Mouse (Mus musculus) CH12.LX (cell line): ENCODE results near the gene C5ar1. TPM values are rescaled to one million over a fixed set of nuclear protein-coding genes. Genes with fewer than 3 reads are reported as not detected.

Experiments
- DNase-seq: peaks from one replicate; pipeline ENCODE4 v3.0.0-alpha.2; 2013; ENCODE audit errors: extremely low read depth
- H3K27ac ChIP-seq: 2 replicates; pipeline ENCODE4 v1.5.1; 2012; ENCODE audit warnings: low read depth, mild to moderate bottlenecking, control low read depth, moderate library complexity; ENCODE audit not compliant: insufficient read depth
- H3K27me3 ChIP-seq: replicated peaks from 2 replicates; pipeline ENCODE3; 2012; ENCODE audit warnings: inconsistent platforms
- H3K36me3 ChIP-seq, 2 experiments: replicated peaks in 1 of 2; 2 replicates each; pipeline versions ENCODE3 to v1.6.1; 2012; ENCODE audit warnings: inconsistent platforms in 1 of 2, low read length in 1 of 2, mild to moderate bottlenecking in 1 of 2, mixed read lengths in 1 of 2, moderate library complexity in 1 of 2; ENCODE audit not compliant: control insufficient read depth in 1 of 2, insufficient read depth in 1 of 2
- H3K4me1 ChIP-seq, 2 experiments: 2 replicates each; pipeline ENCODE4 v1.6.1; 2012; ENCODE audit warnings: inconsistent platforms in 1 of 2, moderate library complexity in 1 of 2; ENCODE audit not compliant: insufficient read depth in 2 of 2, control insufficient read depth in 1 of 2
- H3K4me2 ChIP-seq: 2 replicates; pipeline ENCODE4 v1.6.1; 2012; ENCODE audit warnings: low read depth, mild to moderate bottlenecking, control low read depth; ENCODE audit not compliant: poor library complexity, insufficient read depth, severe bottlenecking
- H3K4me3 ChIP-seq, 3 experiments: fragments of 150-350 bp in 1 of 3; sonication (generic) in 1 of 3; replicated peaks in 1 of 3; 2 replicates each; pipeline versions ENCODE3 to v1.5.1; 2011 to 2012; ENCODE audit warnings: low read depth in 2 of 3, low read length in 2 of 3, mild to moderate bottlenecking in 2 of 3, moderate library complexity in 2 of 3, control low read depth in 1 of 3, improper control_type of control experiment in 1 of 3, inconsistent platforms in 1 of 3, mixed read lengths in 1 of 3; ENCODE audit not compliant: poor library complexity in 1 of 3
- H3K79me2 ChIP-seq: replicated peaks from 2 replicates; pipeline ENCODE4 v1.6.1; 2012; ENCODE audit warnings: mild to moderate bottlenecking, moderate library complexity; ENCODE audit not compliant: control insufficient read depth, poor library complexity, insufficient read depth, severe bottlenecking; ENCODE audit errors: extremely low read depth
- H3K9ac ChIP-seq: 2 replicates; pipeline ENCODE4 v1.6.1; 2012; ENCODE audit warnings: low read depth, mild to moderate bottlenecking, control low read depth, moderate library complexity; ENCODE audit not compliant: insufficient read depth
- H3K9me3 ChIP-seq: replicated peaks from 2 replicates; pipeline ENCODE3; 2012; ENCODE audit warnings: low read length, inconsistent platforms, mixed read lengths
- BHLHE40 ChIP-seq: IDR thresholded peaks from 2 replicates; pipeline ENCODE4 v1.6.1; 2011; ENCODE audit warnings: mild to moderate bottlenecking, low read depth, low read length, improper control_type of control experiment
- CHD2 ChIP-seq: IDR thresholded peaks from 2 replicates; pipeline ENCODE4 v1.6.1; 2011; ENCODE audit warnings: low read length, improper control_type of control experiment
- CTCF ChIP-seq, 2 experiments: IDR thresholded peaks in 1 of 2; conservative IDR thresholded peaks in 1 of 2; 2 replicates each; pipeline ENCODE4 v1.5.1; 2011 to 2012; ENCODE audit warnings: low read depth in 2 of 2, low read length in 2 of 2, improper control_type of control experiment in 1 of 2, inconsistent platforms in 1 of 2, mild to moderate bottlenecking in 1 of 2, moderate library complexity in 1 of 2
- ELF1 ChIP-seq: IDR thresholded peaks from 2 replicates; pipeline ENCODE4 v1.6.1; 2014; ENCODE audit warnings: low read depth, mild to moderate bottlenecking, inconsistent platforms, low read length, improper control_type of control experiment
- ETS1 ChIP-seq: conservative IDR thresholded peaks from 2 replicates; pipeline ENCODE4 v1.6.1; 2012; ENCODE audit warnings: low read depth, mild to moderate bottlenecking, inconsistent platforms, low read length, improper control_type of control experiment, moderate library complexity
- IRF4 ChIP-seq: IDR thresholded peaks from 2 replicates; pipeline ENCODE4 v1.6.1; 2014; ENCODE audit warnings: low read depth, mild to moderate bottlenecking, inconsistent platforms, low read length, improper control_type of control experiment
- JUND ChIP-seq: conservative IDR thresholded peaks from 2 replicates; pipeline ENCODE4 v1.6.1; 2011; ENCODE audit warnings: low read depth, low read length, improper control_type of control experiment
- MAFK ChIP-seq: IDR thresholded peaks from 2 replicates; pipeline ENCODE4 v1.6.1; 2011; ENCODE audit warnings: low read length, improper control_type of control experiment; ENCODE audit not compliant: insufficient replicate concordance
- MAZ ChIP-seq: IDR thresholded peaks from 2 replicates; pipeline ENCODE4 v1.6.1; 2012; ENCODE audit warnings: low read depth, mild to moderate bottlenecking, inconsistent platforms, low read length, improper control_type of control experiment, moderate library complexity
- MYC ChIP-seq: IDR thresholded peaks from 2 replicates; pipeline ENCODE4 v1.6.1; 2011; ENCODE audit warnings: low read depth, mild to moderate bottlenecking, improper control_type of control experiment, low read length
- NELFE ChIP-seq: IDR thresholded peaks from 2 replicates; pipeline ENCODE4 v1.6.1; 2011; ENCODE audit warnings: low read depth, low read length, improper control_type of control experiment
- POLR2A ChIP-seq: IDR thresholded peaks from 2 replicates; pipeline ENCODE4 v1.6.1; 2011; ENCODE audit warnings: low read depth, mild to moderate bottlenecking, improper control_type of control experiment, low read length
- RCOR1 ChIP-seq: conservative IDR thresholded peaks from 2 replicates; pipeline ENCODE4 v1.6.1; 2012; ENCODE audit warnings: low read depth, mild to moderate bottlenecking, inconsistent platforms, low read length, improper control_type of control experiment
- SIN3A ChIP-seq: IDR thresholded peaks from 2 replicates; pipeline ENCODE4 v1.6.1; 2012; ENCODE audit warnings: low read length, improper control_type of control experiment, inconsistent platforms
- SMC3 ChIP-seq: IDR thresholded peaks from 2 replicates; pipeline ENCODE4 v1.6.1; 2011; ENCODE audit warnings: low read depth, low read length, improper control_type of control experiment
- TBP ChIP-seq: conservative IDR thresholded peaks from 2 replicates; pipeline ENCODE4 v1.6.1; 2011; ENCODE audit warnings: low read depth, low read length, improper control_type of control experiment
- TCF12 ChIP-seq: IDR thresholded peaks from 2 replicates; pipeline ENCODE4 v1.6.1; 2014; ENCODE audit warnings: low read depth, mild to moderate bottlenecking, inconsistent platforms, low read length, improper control_type of control experiment
- ZC3H11A ChIP-seq: IDR thresholded peaks from 2 replicates; pipeline ENCODE4 v1.6.1; 2012; ENCODE audit warnings: low read depth, mild to moderate bottlenecking, inconsistent platforms, low read length, improper control_type of control experiment
- ZNF384 ChIP-seq: IDR thresholded peaks from 2 replicates; pipeline ENCODE4 v1.6.1; 2012; ENCODE audit warnings: low read depth, low read length, improper control_type of control experiment, inconsistent platforms
- dilution Hi-C: fragments of 300-500 bp; cut with MboI; formaldehyde crosslinking; loops from 2 replicates; pipeline ENCODE4 v1.14.3; 2020; ENCODE audit warnings: low sequenced_read_pairs; ENCODE audit not compliant: extremely low pct_unique_long_range_greater_than_20kb, extremely low pct_ligation_motif_present
- in situ Hi-C: fragments of 300-500 bp; cut with MboI; formaldehyde crosslinking; loops from 3 replicates; pipeline ENCODE4 v1.14.3; 2019; ENCODE audit warnings: low sequenced_read_pairs, low pct_ligation_motif_present, low pct_unique_long_range_greater_than_20kb, mixed read lengths
- polyA plus RNA-seq: library from polyadenylated mRNA; unstranded; fragments of >175 nt; gene quantifications from 2 replicates; pipeline ENCODE4 v1.2.1, GENCODE M21; 2012; ENCODE audit warnings: low read depth; ENCODE audit not compliant: insufficient read length
- total RNA-seq, 2 experiments: library from RNA; depleted of rRNA; stranded (reverse); fragments of 300-350 nt in 1 of 2; fragments of >200 nt in 1 of 2; gene quantifications; 2 replicates each; pipeline ENCODE4 v1.2.3; 2012 to 2014

Gene C5ar1
- total and polyA plus RNA-seq, 3 experiments, result not detected

GRCm38 (mm10) chr7:16221582-16222272, 37.6 kb downstream of the C5ar1 start, which contains the start of gene Dhx34 (continued):
- TF ChIP-seq RCOR1 (no peak; the same call in 1 of the 2 replicates), IRF4 (peak; percentile 53; the same call in 1 of the 2 replicates), SMC3 (peak; percentile 77), ELF1 (peak; percentile 95), SIN3A (peak; percentile 72; the same call in 1 of the 2 replicates), POLR2A (peak; percentile 88), ETS1 (0 out of 2 replicates have a peak, but pooled peaks have one; percentile 32), ZC3H11A (no peak)

- peaks cover 0 to 13% of the 10 kb centered on the region in 2 experiments; a peak in 2 of 4 replicates for H3K4me1 ChIP-seq
- H3K27ac ChIP-seq, result no peak overlapping the region
- in situ Hi-C loops (no loop called here), dilution Hi-C loops (no loop called here)
- peaks cover 77 to 98% of the 10 kb centered on the region in 2 experiments for H3K36me3 ChIP-seq
- no peak overlapping the region for H3K9ac ChIP-seq
- H3K27me3 ChIP-seq, result no peaks in the 10 kb centered on the region
- no peak for DNase-seq
- no peak overlapping the region for H3K4me2 ChIP-seq
- no peak overlapping the region for H3K4me3 ChIP-seq
- no peaks in the 10 kb centered on the region for H3K9me3 ChIP-seq
- no peak for TF ChIP-seq TCF12
- no peak for TF ChIP-seq BHLHE40
- no peak for TF ChIP-seq ELF1
- no peak for TF ChIP-seq CTCF (conservative IDR thresholded peaks at IDR 0.05 in 1 of 2, IDR thresholded peaks at IDR 0.05 in 1 of 2; ENCODE audit: low read depth in 2 of 2, low read length in 2 of 2)
- no peak for TF ChIP-seq TBP
- no peaks in the 10 kb centered on the region for H3K79me2 ChIP-seq
Observed at GRCm38 (mm10) chr7:16213986-16214385, 45.4 kb downstream of the C5ar1 start.

GRCm38 (mm10) chr7:16213196-16213595, 46.1 kb downstream of the C5ar1 start:
- dilution Hi-C loops, result no loop called here
- Histone ChIP-seq H3K9ac (no peak overlapping the region), H3K27me3 (no peaks in the 10 kb centered on the region), H3K4me2 (no peak overlapping the region), H3K9me3 (no peaks in the 10 kb centered on the region), H3K4me3 (no peak overlapping the region), H3K36me3 (peaks cover 85 to 98% of the 10 kb centered on the region in 2 experiments), H3K4me1 (peaks cover 3 to 20% of the 10 kb centered on the region in 2 experiments), H3K27ac (no peak overlapping the region), H3K79me2 (no peaks in the 10 kb centered on the region)
- TF ChIP-seq ETS1 (no peak), TBP (no peak), ELF1 (no peak), CHD2 (no peak), NELFE (no peak), CTCF (conservative IDR thresholded peaks at IDR 0.05 in 1 of 2, IDR thresholded peaks at IDR 0.05 in 1 of 2; ENCODE audit: low read depth in 2 of 2, low read length in 2 of 2) (no peak), JUND (no peak), MYC (no peak), MAFK (no peak), POLR2A (no peak), ZNF384 (no peak), MAZ (no peak), TCF12 (no peak)
- in situ Hi-C loops, result no loop called here
- DNase-seq, result no peak
